Mouse (Mus musculus): Measurements from ENCODE around the gene Arsg.

GRCm38 (mm10) chr11:109553921-109554320 lies 80.7 kb downstream of the Arsg start:
- TF ChIP-seq CTCF (IDR thresholded peaks at IDR 0.05; ENCODE audit: low read depth, low read length) (no peak), POLR2A (IDR thresholded peaks at IDR 0.05; ENCODE audit: insufficient read depth, low read length) (no peak), EP300 (IDR thresholded peaks at IDR 0.05; ENCODE audit: insufficient read depth, low read depth, low read length) (no peak)

All from ES-Bruce4 (cell line).